ENCODE assay signal across 24 mouse cellular contexts in the genomic region with DNA sequence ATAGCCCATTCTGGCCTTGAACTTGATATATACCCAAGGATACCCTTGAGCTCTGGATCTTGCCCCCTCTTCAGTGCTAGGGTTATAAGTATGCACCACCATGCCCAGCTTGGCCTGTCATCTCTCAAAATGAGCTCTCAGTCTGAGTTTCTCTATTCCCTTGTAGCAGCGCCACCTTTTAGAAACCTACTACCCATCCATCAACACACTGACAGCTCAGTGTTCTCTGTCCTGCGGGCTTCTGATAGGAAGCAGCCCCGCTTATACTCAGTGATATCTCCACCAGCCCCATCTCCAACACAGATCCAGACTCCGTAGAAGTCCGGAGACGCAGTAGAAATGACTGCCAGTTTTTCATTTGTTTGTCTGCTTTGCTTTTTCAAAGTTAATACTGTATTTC. TPM values are rescaled to one million over a fixed set of nuclear protein-coding genes. Genes with fewer than 3 reads are reported as not detected.
"Had no signal": no experiment of that assay in that cellular context is flagged by ENCODE, and none has a peak within 500 bp of the region (broad histone marks: within the 10 kb centered on the region; RNA-seq: fewer than 3 reads in every experiment).

No protein-coding gene starts in this region.

- H3K27me3 ChIP-seq: midbrain, embryonic 12.5 days; midbrain, embryonic 15.5 days; neural tube, embryonic 13.5 days; stomach, embryonic 15.5 days had no signal

- H3K4me1 ChIP-seq: stomach, embryonic 15.5 days had no signal

- DNase-seq: kidney, postnatal 25 days; liver, embryonic 13.5 days; lung, adult 2 months; lung, postnatal 14 days; lung, postnatal 4 days; retina, postnatal 1 day; right cerebral cortex, postnatal 25 days; spleen, adult 18-20 months; thymus, postnatal 25 days had no signal

- H3K4me3 ChIP-seq: liver, embryonic 13.5 days; midbrain, embryonic 12.5 days; midbrain, embryonic 15.5 days; myocyte; neural tube, embryonic 13.5 days; stomach, embryonic 15.5 days had no signal

- H3K36me3 ChIP-seq: liver, embryonic 13.5 days; midbrain, embryonic 12.5 days; midbrain, embryonic 15.5 days; neural tube, embryonic 13.5 days; stomach, embryonic 15.5 days had no signal

- ATAC-seq: midbrain, embryonic 15.5 days had no signal

- H3K4me2 ChIP-seq: liver, embryonic 13.5 days; midbrain, embryonic 12.5 days; midbrain, embryonic 15.5 days; neural tube, embryonic 13.5 days; stomach, embryonic 15.5 days had no signal

- H3K27ac ChIP-seq: kidney, postnatal 0 days; liver, embryonic 13.5 days; midbrain, embryonic 12.5 days; midbrain, embryonic 15.5 days; neural tube, embryonic 13.5 days; stomach, embryonic 15.5 days had no signal

- H3K9ac ChIP-seq: liver, embryonic 13.5 days; midbrain, embryonic 12.5 days; midbrain, embryonic 15.5 days; neural tube, embryonic 13.5 days; stomach, embryonic 15.5 days had no signal

- H3K9me3 ChIP-seq: liver, embryonic 13.5 days; midbrain, embryonic 12.5 days; midbrain, embryonic 15.5 days; neural tube, embryonic 13.5 days; stomach, embryonic 15.5 days had no signal

RNA-seq across cellular contexts. Expression of a gene that starts 38.9 kb away (rescaled TPM):
- total RNA-seq: layer of hippocampus, adult 8-10 months; layer of hippocampus, postnatal 14 days; left cerebral cortex, adult 18-20 months; left cerebral cortex, postnatal 10 days; left cerebral cortex, postnatal 36 days had no signal
- polyA plus RNA-seq: kidney, embryonic 14.5 days; kidney, postnatal 0 days; limb, embryonic 11.5 days; limb, embryonic 14.5 days; liver, embryonic 13.5 days; lung, embryonic 16.5 days; midbrain, embryonic 12.5 days; midbrain, embryonic 15.5 days; myocyte; neural tube, embryonic 13.5 days; stomach, embryonic 15.5 days had no signal
